Mouse (Mus musculus): ENCODE measurements around the gene Gm49486. TPM values are rescaled to one million over a fixed set of nuclear protein-coding genes. Genes with fewer than 3 reads are reported as not detected.

Gm49486 gene
- polyA plus RNA-seq, 1 experiment from 2014 or later = not detected

DNA sequence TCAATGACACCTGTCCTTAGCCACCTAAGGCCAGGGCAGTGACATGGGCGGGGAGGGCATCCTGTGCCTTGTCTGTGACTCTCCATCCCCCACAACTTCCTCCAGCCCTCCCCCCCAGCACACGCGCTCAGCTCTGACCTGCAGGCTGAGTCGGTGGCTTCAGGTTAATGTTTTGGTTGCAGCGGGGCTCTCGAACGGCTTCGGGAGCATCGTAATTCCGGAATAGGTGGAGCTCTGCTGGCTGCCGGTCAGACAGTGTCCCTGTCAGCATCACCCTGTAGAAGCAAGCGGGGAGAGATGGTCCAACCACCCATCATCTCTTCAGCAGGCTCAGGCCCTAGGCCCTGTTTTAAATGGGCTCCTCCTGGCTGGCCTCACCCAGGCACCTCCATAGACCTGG lies 60.2 kb downstream of the Gm49486 start:
- ATAC-seq (ENCODE audit: low read depth) (no peak), DNase-seq (no peak)
- no peaks in the 10 kb centered on the region for H3K27me3 ChIP-seq
- H3K36me3 ChIP-seq = peaks cover 40% of the 10 kb centered on the region
- H3K9ac ChIP-seq = no peak overlapping the region
- H3K4me2 ChIP-seq = no peak overlapping the region
- 84% methylated on average over 12 of the region's 12 CpGs for WGBS (ENCODE audit: insufficient replicate concordance)
- H3K27ac ChIP-seq = no peak overlapping the region
- H3K4me1 ChIP-seq (replicated peaks) = 0 out of 2 replicates have a peak, but pooled peaks cover 4% of the 10 kb centered on the region
- H3K4me3 ChIP-seq (replicated peaks) = no peak overlapping the region
- H3K9me3 ChIP-seq (replicated peaks) = no peaks in the 10 kb centered on the region

DNA sequence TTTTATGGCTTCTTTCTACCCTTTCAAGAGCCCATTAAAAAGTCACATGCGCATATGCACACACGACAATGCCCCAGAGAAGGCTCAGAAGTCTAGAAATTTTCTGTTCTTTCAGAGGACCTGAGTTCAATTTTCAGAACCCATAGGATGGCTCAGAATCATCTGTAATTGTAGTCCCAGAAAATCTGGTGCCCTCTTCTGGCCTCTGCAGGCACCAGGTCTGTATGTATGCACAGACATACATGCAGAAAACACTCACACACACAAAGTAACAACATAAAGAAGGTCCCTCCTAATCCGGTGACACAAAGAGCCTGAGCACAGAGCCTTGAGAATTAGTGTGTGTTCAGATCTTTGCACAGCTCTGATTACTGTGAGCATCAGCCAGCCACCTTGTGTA lies 61.1 kb downstream of the Gm49486 start:
- no peak for ATAC-seq (ENCODE audit: low read depth)
- H3K4me1 ChIP-seq (replicated peaks) = 0 out of 2 replicates have a peak, but pooled peaks cover 4% of the 10 kb centered on the region
- no peaks in the 10 kb centered on the region for H3K9me3 ChIP-seq (replicated peaks)
- H3K27ac ChIP-seq = no peak overlapping the region
- no peak overlapping the region for H3K4me2 ChIP-seq
- H3K9ac ChIP-seq = no peak overlapping the region
- no peaks in the 10 kb centered on the region for H3K27me3 ChIP-seq
- H3K4me3 ChIP-seq (replicated peaks) = no peak overlapping the region
- 78% methylated on average over 3 of the region's 3 CpGs for WGBS (ENCODE audit: insufficient replicate concordance)
- DNase-seq = no peak
- peaks cover 40% of the 10 kb centered on the region for H3K36me3 ChIP-seq

DNA sequence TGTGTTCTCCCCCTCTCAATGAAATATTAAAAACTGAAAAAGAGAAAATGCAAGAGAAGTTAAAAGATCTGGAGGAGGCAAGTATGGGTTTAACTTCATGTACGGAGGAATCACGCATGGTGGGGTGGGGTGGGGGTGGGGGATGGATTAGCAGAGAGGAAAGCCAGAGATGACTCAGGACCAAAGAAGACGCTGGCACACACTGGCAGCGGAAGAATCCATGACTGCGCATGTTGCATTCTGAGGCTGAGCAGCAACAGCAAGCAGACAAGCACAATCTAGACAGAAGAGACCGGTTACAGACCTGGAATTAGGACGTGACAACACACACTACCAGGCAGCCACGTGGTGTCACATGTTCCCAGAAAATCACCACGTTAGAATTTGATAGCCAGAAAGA lies 63.6 kb downstream of the Gm49486 start:
- peaks cover 27% of the 10 kb centered on the region for H3K36me3 ChIP-seq
- 76% methylated on average over 9 of the region's 9 CpGs for WGBS (ENCODE audit: insufficient replicate concordance)
- DNase-seq (no peak), ATAC-seq (ENCODE audit: low read depth) (no peak)
- H3K27me3 ChIP-seq = no peaks in the 10 kb centered on the region
- no peaks in the 10 kb centered on the region for H3K9me3 ChIP-seq (replicated peaks)
- no peaks in the 10 kb centered on the region for H3K4me1 ChIP-seq (replicated peaks)
- no peak overlapping the region for H3K9ac ChIP-seq
- H3K27ac ChIP-seq = no peak overlapping the region
- H3K4me2 ChIP-seq = no peak overlapping the region
- H3K4me3 ChIP-seq (replicated peaks) = no peak overlapping the region

DNA sequence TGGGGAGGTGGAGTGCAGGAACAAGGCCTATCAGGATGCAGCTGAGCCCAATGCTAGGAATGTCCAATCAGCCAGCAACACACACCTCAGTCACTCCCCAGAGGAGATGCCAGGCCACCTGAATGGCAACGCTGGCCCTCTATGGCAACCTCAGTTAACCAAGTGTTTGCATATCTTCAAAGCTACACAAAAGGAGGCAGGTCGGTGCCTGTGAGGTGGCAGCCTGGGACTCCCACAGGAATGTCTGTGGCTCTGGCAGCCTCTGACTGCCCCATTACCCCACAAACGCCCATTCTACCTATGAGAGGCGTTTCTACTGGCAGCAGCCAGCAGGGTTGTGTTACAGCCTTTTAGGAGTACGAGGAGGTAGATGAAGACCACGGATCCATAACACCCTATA lies 69.4 kb downstream of the Gm49486 start:
- Histone ChIP-seq H3K4me2 (no peak overlapping the region), H3K4me1 (replicated peaks) (no peaks in the 10 kb centered on the region), H3K36me3 (peaks cover 43% of the 10 kb centered on the region), H3K9ac (no peak overlapping the region), H3K4me3 (replicated peaks) (no peak overlapping the region), H3K27ac (no peak overlapping the region), H3K27me3 (no peaks in the 10 kb centered on the region), H3K9me3 (replicated peaks) (no peaks in the 10 kb centered on the region)
- 72% methylated on average over 6 of the region's 6 CpGs for WGBS (ENCODE audit: insufficient replicate concordance)
- no peak for ATAC-seq (ENCODE audit: low read depth)
- no peak for DNase-seq

DNA sequence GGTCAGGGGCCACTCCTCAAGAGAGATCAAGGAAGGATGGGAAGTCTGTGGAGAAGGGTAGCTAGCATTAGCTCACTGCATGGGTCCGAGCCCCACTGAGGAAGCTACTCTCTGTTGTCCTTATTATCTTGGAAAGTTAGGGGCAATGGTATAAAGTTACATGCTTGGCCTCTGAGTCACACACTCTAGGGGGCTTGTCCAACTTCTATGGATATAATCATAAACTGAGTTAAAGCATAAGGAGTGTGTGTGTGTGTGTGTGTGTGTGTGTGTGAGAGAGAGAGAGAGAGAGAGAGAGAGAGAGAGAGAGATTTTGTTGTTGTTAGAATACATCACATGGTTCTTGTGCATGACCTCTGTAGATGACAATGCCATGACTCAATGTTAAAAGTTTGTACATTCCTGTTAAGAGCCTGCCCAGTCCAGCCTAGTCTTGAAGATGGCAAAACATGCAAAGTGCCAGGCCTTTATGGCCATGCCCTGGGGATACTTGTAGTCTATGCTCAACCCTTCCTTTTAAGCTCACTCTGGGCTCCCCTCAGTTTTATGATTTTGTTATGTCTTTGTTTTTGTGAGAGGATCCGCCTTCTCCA lies 70.5 kb downstream of the Gm49486 start:
- ATAC-seq (ENCODE audit: low read depth) (no peak), DNase-seq (no peak)
- WGBS (ENCODE audit: insufficient replicate concordance) = 67% methylated on average over 2 of the region's 2 CpGs
- no peaks in the 10 kb centered on the region for H3K9me3 ChIP-seq (replicated peaks)
- H3K36me3 ChIP-seq = peaks cover 50% of the 10 kb centered on the region
- H3K9ac ChIP-seq = no peak overlapping the region
- H3K27me3 ChIP-seq = no peaks in the 10 kb centered on the region
- H3K4me1 ChIP-seq (replicated peaks) = no peaks in the 10 kb centered on the region
- H3K4me3 ChIP-seq (replicated peaks) = no peak overlapping the region
- H3K4me2 ChIP-seq = no peak overlapping the region
- H3K27ac ChIP-seq = no peak overlapping the region

DNA sequence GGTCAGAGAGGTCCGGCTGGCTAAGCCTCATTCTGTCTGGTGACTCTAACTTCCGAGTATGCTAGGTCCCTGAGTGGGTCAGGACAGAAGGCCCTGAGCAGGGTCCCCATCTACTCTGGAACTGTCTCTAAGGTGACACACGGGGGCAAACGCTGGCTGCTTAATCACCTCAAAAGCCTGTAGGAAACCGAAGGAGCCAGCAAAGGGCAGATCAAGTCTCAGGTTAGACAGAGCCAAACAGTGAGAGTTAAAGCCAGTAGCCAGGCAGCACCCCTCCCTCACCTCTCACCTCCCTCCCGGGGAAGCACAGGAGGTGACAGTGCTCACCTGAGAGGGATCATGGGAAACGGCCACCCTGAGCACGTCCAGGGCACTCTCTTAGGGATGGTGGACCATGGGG lies 74.5 kb downstream of the Gm49486 start:
- H3K4me2 ChIP-seq = no peak overlapping the region
- H3K36me3 ChIP-seq = peaks cover 68% of the 10 kb centered on the region
- no peak overlapping the region for H3K4me3 ChIP-seq (replicated peaks)
- 71% methylated on average over 8 of the region's 8 CpGs for WGBS (ENCODE audit: insufficient replicate concordance)
- H3K4me1 ChIP-seq (replicated peaks) = no peaks in the 10 kb centered on the region
- H3K9ac ChIP-seq = no peak overlapping the region
- no peak for ATAC-seq (ENCODE audit: low read depth)
- H3K9me3 ChIP-seq (replicated peaks) = no peaks in the 10 kb centered on the region
- no peak overlapping the region for H3K27ac ChIP-seq
- H3K27me3 ChIP-seq = no peaks in the 10 kb centered on the region
- no peak for DNase-seq

DNA sequence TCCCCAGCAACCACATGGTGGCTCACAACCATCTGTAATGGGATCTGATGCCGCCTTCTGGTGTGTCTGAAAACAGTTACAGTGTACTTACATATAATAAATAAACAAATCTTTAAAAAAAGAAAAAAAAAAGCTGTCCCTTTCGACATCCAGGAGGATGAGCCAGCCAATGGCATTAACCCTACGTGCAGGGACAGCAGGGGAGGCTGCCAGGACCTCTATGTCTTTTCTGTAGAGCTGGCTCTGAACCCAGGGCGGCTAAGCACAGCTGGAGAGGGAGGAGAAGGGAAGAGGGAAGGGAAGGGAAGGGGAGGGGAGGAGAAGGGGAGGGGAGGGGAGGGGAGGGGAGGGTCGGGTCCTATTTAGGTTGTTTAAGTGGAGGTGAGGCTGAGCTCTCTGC lies 75.6 kb downstream of the Gm49486 start:
- ATAC-seq (ENCODE audit: low read depth) = no peak
- no peak overlapping the region for H3K4me3 ChIP-seq (replicated peaks)
- H3K9ac ChIP-seq = no peak overlapping the region
- WGBS (ENCODE audit: insufficient replicate concordance) = 62% methylated on average over 4 of the region's 5 CpGs
- H3K4me2 ChIP-seq = no peak overlapping the region
- peaks cover 63% of the 10 kb centered on the region for H3K36me3 ChIP-seq
- H3K9me3 ChIP-seq (replicated peaks) = no peaks in the 10 kb centered on the region
- H3K27me3 ChIP-seq = no peaks in the 10 kb centered on the region
- no peak overlapping the region for H3K27ac ChIP-seq
- H3K4me1 ChIP-seq (replicated peaks) = no peaks in the 10 kb centered on the region
- no peak for DNase-seq

DNA sequence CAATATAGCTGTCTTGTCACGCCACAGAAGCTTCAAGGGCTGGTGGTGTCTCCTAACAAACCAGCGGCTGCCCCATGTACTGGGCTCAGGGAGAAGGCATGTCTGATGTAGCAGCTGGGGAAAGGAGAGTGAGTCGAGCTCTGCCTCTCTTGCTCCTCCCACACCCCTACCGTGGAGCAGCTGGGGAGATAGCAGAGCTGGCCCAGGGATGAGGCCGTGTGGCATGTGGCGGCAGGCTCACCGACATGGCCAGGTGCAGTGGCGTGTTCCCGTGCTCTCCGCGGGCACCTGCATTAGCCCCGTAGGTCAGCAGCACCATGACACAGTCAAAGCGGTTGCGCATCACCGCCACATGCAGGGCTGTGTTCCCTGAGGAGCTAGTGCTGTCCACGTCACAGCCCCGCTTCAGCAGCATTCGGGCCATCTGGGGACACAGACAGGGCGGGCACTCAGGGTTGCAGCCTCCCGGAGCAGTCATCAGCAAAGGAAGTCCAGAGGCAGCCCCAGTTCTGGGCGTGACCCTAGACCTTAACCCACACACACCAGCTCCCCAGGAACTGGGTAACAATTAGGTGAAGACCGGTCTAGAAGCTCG lies 76.9 kb downstream of the Gm49486 start:
- DNase-seq = no peak

More for the DNA sequence above, 76.9 kb downstream of the Gm49486 start:
- WGBS (ENCODE audit: insufficient replicate concordance) = 77% methylated on average over 23 of the region's 23 CpGs
- Histone ChIP-seq H3K27ac (no peak overlapping the region), H3K4me3 (replicated peaks) (no peak overlapping the region), H3K27me3 (no peaks in the 10 kb centered on the region), H3K9ac (no peak overlapping the region), H3K36me3 (peaks cover 61% of the 10 kb centered on the region), H3K9me3 (replicated peaks) (no peaks in the 10 kb centered on the region), H3K4me1 (replicated peaks) (no peaks in the 10 kb centered on the region), H3K4me2 (no peak overlapping the region)
- ATAC-seq (ENCODE audit: low read depth) = no peak

Other genes with a start within 250 kb of the Gm49486 start
- gene H1f0, start 200.9 kb upstream of the Gm49486 start, polyA plus RNA-seq (2015; fragmentation: Nextera tagmentation; extraction: Ambion mirVana) = 85.3 and 101 TPM in 2 replicates
- 0.13 and 0.20 TPM in 2 replicates for gene Galr3, start 187.5 kb upstream of the Gm49486 start, polyA plus RNA-seq (2015; fragmentation: Nextera tagmentation; extraction: Ambion mirVana)
- 47.9 and 49.6 TPM in 2 replicates for gene Ankrd54, start 166.5 kb upstream of the Gm49486 start, polyA plus RNA-seq (2015; fragmentation: Nextera tagmentation; extraction: Ambion mirVana)
- gene Eif3l, start 154.2 kb upstream of the Gm49486 start, polyA plus RNA-seq (2015; fragmentation: Nextera tagmentation; extraction: Ambion mirVana) = 171 and 185 TPM in 2 replicates
- 1.0 and 1.2 TPM in 2 replicates for gene Micall1, start 120.5 kb upstream of the Gm49486 start, polyA plus RNA-seq (2015; fragmentation: Nextera tagmentation; extraction: Ambion mirVana)
- 233 and 235 TPM in 2 replicates for gene Polr2f, start 88.4 kb upstream of the Gm49486 start, polyA plus RNA-seq (2015; fragmentation: Nextera tagmentation; extraction: Ambion mirVana)
- gene 1700088E04Rik, start 88.1 kb upstream of the Gm49486 start, polyA plus RNA-seq (2015; fragmentation: Nextera tagmentation; extraction: Ambion mirVana) = 0.61 and 0.74 TPM in 2 replicates
- gene Sox10, start 64.2 kb upstream of the Gm49486 start, polyA plus RNA-seq (2015; fragmentation: Nextera tagmentation; extraction: Ambion mirVana) = 0.06 and 0.10 TPM in 2 replicates
- 10.5 and 10.6 TPM in 2 replicates for gene Pick1, start 218 bp upstream of the Gm49486 start, polyA plus RNA-seq (2015; fragmentation: Nextera tagmentation; extraction: Ambion mirVana)
- not detected in 2 replicates for gene Slc16a8, start 25.4 kb downstream of the Gm49486 start, polyA plus RNA-seq (2015; fragmentation: Nextera tagmentation; extraction: Ambion mirVana)
- gene Baiap2l2, start 56.1 kb downstream of the Gm49486 start, polyA plus RNA-seq (2015; fragmentation: Nextera tagmentation; extraction: Ambion mirVana) = 1.8 and 2.3 TPM in 2 replicates
- gene Pla2g6, start 99.0 kb downstream of the Gm49486 start, polyA plus RNA-seq (2015; fragmentation: Nextera tagmentation; extraction: Ambion mirVana) = 11.4 and 14.9 TPM in 2 replicates
- gene Maff, start 117.2 kb downstream of the Gm49486 start, polyA plus RNA-seq (2015; fragmentation: Nextera tagmentation; extraction: Ambion mirVana) = 0.95 and 1.1 TPM in 2 replicates
- 8.7 and 12.1 TPM in 2 replicates for gene Tmem184b, start 174.2 kb downstream of the Gm49486 start, polyA plus RNA-seq (2015; fragmentation: Nextera tagmentation; extraction: Ambion mirVana)
- 10.4 and 11.4 TPM in 2 replicates for gene Csnk1e, start 226.2 kb downstream of the Gm49486 start, polyA plus RNA-seq (2015; fragmentation: Nextera tagmentation; extraction: Ambion mirVana)